Mouse (Mus musculus) embryonic facial prominence, embryonic 14.5 days (tissue): Measurements from ENCODE around the gene Mrpl48. TPM values are rescaled to one million over a fixed set of nuclear protein-coding genes. Genes with fewer than 3 reads are reported as not detected.

Source experiments
- ATAC-seq: fragments of 200-750 bp; cut with Nextera tagmentation; 2 replicates; pipeline ENCODE4 v1.8.0; 2017; ENCODE audit warnings: low read depth, moderate number of reproducible peaks, moderate TSS enrichment
- DNase-seq: peaks from one replicate; pipeline ENCODE4 v3.0.0-alpha.2; 2015; ENCODE audit warnings: low spot score
- H3K27ac ChIP-seq: fragments of 300-500 bp; sonication (generic); replicated peaks from 2 replicates; pipeline ENCODE4 v1.5.1; 2014; ENCODE audit warnings: low read depth, mild to moderate bottlenecking, low read length, moderate library complexity
- H3K27me3 ChIP-seq: fragments of 300-500 bp; sonication (generic); replicated peaks from 2 replicates; pipeline ENCODE4 v1.6.1; 2014; ENCODE audit warnings: low read length; ENCODE audit not compliant: control insufficient read depth, insufficient read depth
- H3K36me3 ChIP-seq: fragments of 300-500 bp; sonication (generic); 2 replicates; pipeline ENCODE4 v1.6.1; 2014; ENCODE audit warnings: low read length, mixed read lengths; ENCODE audit not compliant: control insufficient read depth, insufficient read depth
- H3K4me1 ChIP-seq: fragments of 300-500 bp; sonication (generic); 2 replicates; pipeline ENCODE4 v1.6.1; 2014; ENCODE audit warnings: antibody characterized with exemption, low read length; ENCODE audit not compliant: control insufficient read depth, insufficient read depth
- H3K4me2 ChIP-seq: fragments of 300-500 bp; sonication (generic); 2 replicates; pipeline ENCODE4 v1.6.1; 2014; ENCODE audit warnings: low read depth, mild to moderate bottlenecking, low read length, moderate library complexity, mixed read lengths
- H3K4me3 ChIP-seq: fragments of 300-500 bp; sonication (generic); 2 replicates; pipeline ENCODE4 v1.5.1; 2014; ENCODE audit warnings: low read depth, mild to moderate bottlenecking, low read length
- H3K9ac ChIP-seq: fragments of 300-500 bp; sonication (generic); 2 replicates; pipeline ENCODE4 v1.6.1; 2014; ENCODE audit warnings: low read depth, mild to moderate bottlenecking, low read length, moderate library complexity, mixed read lengths
- H3K9me3 ChIP-seq: fragments of 300-500 bp; sonication (generic); 2 replicates; pipeline ENCODE4 v1.6.1; 2016; ENCODE audit warnings: low read length; ENCODE audit not compliant: control insufficient read depth
- WGBS: fragments of 180-500 bp; shearing (Covaris S2); extraction: QIAGEN DNeasy Blood & Tissue Kit; methylation state at CpG from one replicate; pipeline ENCODE4 v1.1.7; 2014; 5-methylcytosine and 5-hydroxymethylcytosine counted together
- polyA plus RNA-seq: library from polyadenylated mRNA; unstranded; fragments of >200 nt; fragmentation: Nextera tagmentation; extraction: Ambion mirVana; gene quantifications from 2 replicates; pipeline ENCODE4 v1.2.1, GENCODE M21; 2014

Gene Mrpl48
- polyA plus RNA-seq, 1 experiment from 2014 or later: 84.5 TPM

GRCm38 (mm10) chr7:100520204-100520603 is 87.9 kb downstream of the Mrpl48 start:
- no peak for ATAC-seq
- DNase-seq: no peak
- H3K36me3 ChIP-seq: no peaks in the 10 kb centered on the region
- no peak overlapping the region for H3K9ac ChIP-seq
- 68% methylated on average over 7 of the region's 7 CpGs for WGBS
- no peak overlapping the region for H3K4me3 ChIP-seq
- H3K4me1 ChIP-seq: no peaks in the 10 kb centered on the region
- no peak overlapping the region for H3K4me2 ChIP-seq
- no peak overlapping the region for H3K27ac ChIP-seq
- H3K9me3 ChIP-seq: no peaks in the 10 kb centered on the region
- H3K27me3 ChIP-seq: no peaks in the 10 kb centered on the region

GRCm38 (mm10) chr7:100514573-100514972 is 93.5 kb downstream of the Mrpl48 start, which contains the start of gene Dnajb13:
Gene Dnajb13, minus strand, starts transcription at chr7:100514960.
- no peaks in the 10 kb centered on the region for H3K9me3 ChIP-seq
- no peak for ATAC-seq
- H3K9ac ChIP-seq: no peak within 1 kb of the TSS
- no peaks in the 10 kb centered on the region for H3K36me3 ChIP-seq
- H3K4me2 ChIP-seq: no peak within 1 kb of the TSS
- H3K27me3 ChIP-seq: no peaks in the 10 kb centered on the region
- H3K4me3 ChIP-seq: no peak within 1 kb of the TSS
- 43% methylated on average over 11 of the region's 11 CpGs for WGBS
- H3K4me1 ChIP-seq: no peaks in the 10 kb centered on the region
- no peak within 1 kb of the TSS for H3K27ac ChIP-seq
- DNase-seq: no peak

GRCm38 (mm10) chr7:100511602-100512001 is 96.5 kb downstream of the Mrpl48 start:
- no peak for ATAC-seq
- no peak overlapping the region for H3K4me3 ChIP-seq
- no peaks in the 10 kb centered on the region for H3K9me3 ChIP-seq

GRCm38 (mm10) chr7:100508670-100509069 is 99.4 kb downstream of the Mrpl48 start:
- H3K9ac ChIP-seq: no peak overlapping the region
- DNase-seq (no peak), ATAC-seq (no peak)
- no peaks in the 10 kb centered on the region for H3K4me1 ChIP-seq
- no peaks in the 10 kb centered on the region for H3K27me3 ChIP-seq
- no peaks in the 10 kb centered on the region for H3K9me3 ChIP-seq
- H3K4me2 ChIP-seq: no peak overlapping the region
- no peaks in the 10 kb centered on the region for H3K36me3 ChIP-seq
- WGBS: 76% methylated on average over 3 of the region's 3 CpGs
- no peak overlapping the region for H3K27ac ChIP-seq
- no peak overlapping the region for H3K4me3 ChIP-seq

More at GRCm38 (mm10) chr7:100511602-100512001, 96.5 kb downstream of the Mrpl48 start:
- H3K27me3 ChIP-seq: no peaks in the 10 kb centered on the region
- WGBS: 72% methylated on average over 8 of the region's 8 CpGs
- no peak overlapping the region for H3K27ac ChIP-seq
- H3K4me2 ChIP-seq: no peak overlapping the region
- no peaks in the 10 kb centered on the region for H3K36me3 ChIP-seq
- no peak overlapping the region for H3K9ac ChIP-seq
- no peak for DNase-seq
- no peaks in the 10 kb centered on the region for H3K4me1 ChIP-seq

GRCm38 (mm10) chr7:100506494-100506893 is 101.6 kb downstream of the Mrpl48 start:
- no peak overlapping the region for H3K9ac ChIP-seq
- no peaks in the 10 kb centered on the region for H3K4me1 ChIP-seq
- ATAC-seq (no peak), DNase-seq (no peak)
- no peak overlapping the region for H3K27ac ChIP-seq
- H3K4me3 ChIP-seq: no peak overlapping the region
- no peaks in the 10 kb centered on the region for H3K27me3 ChIP-seq
- WGBS: 71% methylated on average over 4 of the region's 4 CpGs
- no peak overlapping the region for H3K4me2 ChIP-seq
- H3K9me3 ChIP-seq: no peaks in the 10 kb centered on the region
- no peaks in the 10 kb centered on the region for H3K36me3 ChIP-seq

GRCm38 (mm10) chr7:100504740-100505487 is 103.2 kb downstream of the Mrpl48 start:
- no peak for ATAC-seq
- 79% methylated on average over 13 of the region's 13 CpGs for WGBS
- H3K36me3 ChIP-seq: no peaks in the 10 kb centered on the region
- H3K27ac ChIP-seq: no peak overlapping the region
- no peak for DNase-seq
- H3K27me3 ChIP-seq: no peaks in the 10 kb centered on the region
- no peak overlapping the region for H3K4me3 ChIP-seq
- H3K4me2 ChIP-seq: no peak overlapping the region
- H3K4me1 ChIP-seq: no peaks in the 10 kb centered on the region
- no peaks in the 10 kb centered on the region for H3K9me3 ChIP-seq
- H3K9ac ChIP-seq: no peak overlapping the region

GRCm38 (mm10) chr7:100503076-100503475 is 105.0 kb downstream of the Mrpl48 start:
- Histone ChIP-seq H3K36me3 (peaks cover 15% of the 10 kb centered on the region; the same call in 1 of the 2 replicates), H3K4me3 (no peak overlapping the region), H3K4me2 (no peak overlapping the region), H3K9me3 (no peaks in the 10 kb centered on the region), H3K27me3 (no peaks in the 10 kb centered on the region), H3K4me1 (no peaks in the 10 kb centered on the region), H3K9ac (no peak overlapping the region), H3K27ac (no peak overlapping the region)
- DNase-seq (no peak), ATAC-seq (no peak)
- 85% methylated on average over 5 of the region's 5 CpGs for WGBS

- H3K4me3 ChIP-seq: no peak overlapping the region
- 77% methylated on average over 7 of the region's 7 CpGs for WGBS
- peaks cover 15% of the 10 kb centered on the region; the same call in 1 of the 2 replicates for H3K36me3 ChIP-seq
- H3K9ac ChIP-seq: no peak overlapping the region
- DNase-seq (no peak), ATAC-seq (no peak)
- no peak overlapping the region for H3K4me2 ChIP-seq
- no peak overlapping the region for H3K27ac ChIP-seq
- no peaks in the 10 kb centered on the region for H3K4me1 ChIP-seq
- no peaks in the 10 kb centered on the region for H3K9me3 ChIP-seq
- H3K27me3 ChIP-seq: no peaks in the 10 kb centered on the region
These were observed 105.7 kb downstream of the Mrpl48 start for GRCm38 (mm10) chr7:100502374-100502922.
